ENCODE assay signal across 13 mouse cellular contexts in genomic region chr2:168005616-168006015, GRCm38 (mm10). TPM values are rescaled to one million over a fixed set of nuclear protein-coding genes. Genes with fewer than 3 reads are reported as not detected.
DNase-seq lines count a peak whose midpoint lies in the region; ATAC-seq lines count a peak whose summit lies in the region.
"Had no signal": no experiment of that assay in that cellular context is flagged by ENCODE, and none has a peak within 500 bp of the region (broad histone marks: within the 10 kb centered on the region; RNA-seq: fewer than 3 reads in every experiment).

No protein-coding gene starts in this region.

- DNase-seq in kidney, adult 11 months, result peak; percentile 61
- peak; percentile 35 for DNase-seq in induced T-regulatory cell, adult 2 months (ENCODE audit: low read depth)
- no peak for DNase-seq in liver, embryonic 13.5 days
- no peak for DNase-seq in adrenal gland, postnatal 4 days (ENCODE audit: low spot score in 2 of 2)
- DNase-seq in adrenal gland, adult 18-20 months (ENCODE audit: low spot score in 2 of 2), result no peak
- DNase-seq in urinary bladder, adult 18-20 months (ENCODE audit: low spot score in 2 of 2), result no peak
- DNase-seq: adrenal gland, adult 2 months; cerebellum, adult 18-20 months; heart, postnatal 14 days; layer of hippocampus, postnatal 36 days had no signal

- ATAC-seq in kidney, embryonic 16.5 days (ENCODE audit: low FRiP score, low TSS enrichment), result no peak
- ATAC-seq in liver, embryonic 13.5 days (ENCODE audit: low read depth), result 0 out of 2 replicates have a peak, but pooled peaks have one; percentile 34
- ATAC-seq in stomach, embryonic 16.5 days (ENCODE audit: insufficient read depth, low FRiP score), result no peak
- ATAC-seq: midbrain, embryonic 15.5 days had no signal

- peaks cover 26% of the 10 kb centered on the region for H3K4me1 ChIP-seq in kidney, embryonic 16.5 days (ENCODE audit: insufficient read depth, low read length)
- H3K4me1 ChIP-seq in liver, embryonic 13.5 days (replicated peaks), result peaks cover 23% of the 10 kb centered on the region
- peaks cover 25% of the 10 kb centered on the region for H3K4me1 ChIP-seq in stomach, embryonic 16.5 days (ENCODE audit: control insufficient read depth, insufficient read depth, low read length)

- no peak overlapping the region for H3K4me3 ChIP-seq in kidney, embryonic 16.5 days (ENCODE audit: low read length)
- H3K4me3 ChIP-seq in liver, embryonic 13.5 days (replicated peaks), result no peak overlapping the region
- H3K4me3 ChIP-seq in stomach, embryonic 16.5 days (replicated peaks; ENCODE audit: low read length), result no peak overlapping the region
- H3K4me3 ChIP-seq: midbrain, embryonic 15.5 days had no signal

- H3K9me3 ChIP-seq in kidney, embryonic 16.5 days (ENCODE audit: low read length), result peaks cover 1% of the 10 kb centered on the region; the same call in 1 of the 2 replicates
- no peaks in the 10 kb centered on the region for H3K9me3 ChIP-seq in liver, embryonic 13.5 days (replicated peaks)
- 0 out of 2 replicates have a peak, but pooled peaks cover 1% of the 10 kb centered on the region for H3K9me3 ChIP-seq in stomach, embryonic 16.5 days (replicated peaks; ENCODE audit: control insufficient read depth, low read length)
- H3K9me3 ChIP-seq: midbrain, embryonic 15.5 days had no signal

- no peak overlapping the region for H3K9ac ChIP-seq in kidney, embryonic 16.5 days (replicated peaks; ENCODE audit: low read length)
- H3K9ac ChIP-seq in liver, embryonic 13.5 days, result no peak overlapping the region
- no peak overlapping the region for H3K9ac ChIP-seq in stomach, embryonic 16.5 days (ENCODE audit: low read length)
- H3K9ac ChIP-seq: midbrain, embryonic 15.5 days had no signal

- H3K4me2 ChIP-seq in kidney, embryonic 16.5 days (replicated peaks; ENCODE audit: low read depth, low read length), result no peak overlapping the region
- H3K4me2 ChIP-seq in liver, embryonic 13.5 days, result no peak overlapping the region
- H3K4me2 ChIP-seq in stomach, embryonic 16.5 days (ENCODE audit: low read depth, low read length), result no peak overlapping the region
- H3K4me2 ChIP-seq: midbrain, embryonic 15.5 days had no signal

- WGBS in kidney, embryonic 16.5 days, result 34% methylated on average over 3 of the region's 3 CpGs
- WGBS in liver, embryonic 13.5 days (ENCODE audit: insufficient replicate concordance), result 21% methylated on average over 3 of the region's 3 CpGs
- 41% methylated on average over 3 of the region's 3 CpGs for WGBS in stomach, embryonic 16.5 days

- no peaks in the 10 kb centered on the region for H3K27me3 ChIP-seq in kidney, embryonic 16.5 days (ENCODE audit: insufficient read depth, low read length)
- H3K27me3 ChIP-seq in liver, embryonic 13.5 days, result no peaks in the 10 kb centered on the region
- no peaks in the 10 kb centered on the region for H3K27me3 ChIP-seq in stomach, embryonic 16.5 days (ENCODE audit: control insufficient read depth, insufficient read depth, low read length)
- H3K27me3 ChIP-seq: midbrain, embryonic 15.5 days had no signal

- H3K27ac ChIP-seq in kidney, embryonic 16.5 days (ENCODE audit: low read length), result no peak overlapping the region
- no peak overlapping the region for H3K27ac ChIP-seq in liver, embryonic 13.5 days
- H3K27ac ChIP-seq in stomach, embryonic 16.5 days (ENCODE audit: low read length), result peak overlapping the region; percentile 46; the same call in 1 of the 2 replicates
- H3K27ac ChIP-seq: midbrain, embryonic 15.5 days had no signal

- H3K36me3 ChIP-seq in kidney, embryonic 16.5 days (ENCODE audit: insufficient read depth, low read length), result no peaks in the 10 kb centered on the region
- no peaks in the 10 kb centered on the region for H3K36me3 ChIP-seq in liver, embryonic 13.5 days
- H3K36me3 ChIP-seq in stomach, embryonic 16.5 days (ENCODE audit: control insufficient read depth, insufficient read depth, low read length), result 0 out of 2 replicates have a peak, but pooled peaks cover 2% of the 10 kb centered on the region
- H3K36me3 ChIP-seq: midbrain, embryonic 15.5 days had no signal

RNA-seq across cellular contexts. Expression of gene Ripor3, which starts 4.8 kb away (rescaled TPM):
- polyA plus RNA-seq in kidney, embryonic 16.5 days (2015; fragmentation: Nextera tagmentation; extraction: Ambion mirVana), result 1.9 and 2.6 TPM in 2 replicates
- 1.6 TPM in 2 replicates for polyA plus RNA-seq in liver, embryonic 13.5 days (2015; fragmentation: Nextera tagmentation; extraction: Ambion mirVana)
- 3.5 and 3.6 TPM in 2 replicates for polyA plus RNA-seq in stomach, embryonic 16.5 days (2015; fragmentation: Nextera tagmentation; extraction: Ambion mirVana)
- total RNA-seq in adrenal gland, postnatal 4 days (2021), result 1 to 10 TPM; 5.2 to 5.4 TPM
- 1 to 10 TPM; 1.8 TPM for total RNA-seq in adrenal gland, adult 18-20 months (2021)

Comparison
In these comparisons a context has a peak if more than half of its experiments do, and no peak if none do; other contexts are left out.
1. DNase-seq: peak in kidney, adult 11 months (single experiment) and induced T-regulatory cell, adult 2 months (single experiment); none in liver, embryonic 13.5 days (single experiment), adrenal gland, postnatal 4 days (0 of 2), adrenal gland, adult 18-20 months (0 of 2) and urinary bladder, adult 18-20 months (0 of 2).